Mouse (Mus musculus): ENCODE measurements around the gene Slc35d1. TPM values are rescaled to one million over a fixed set of nuclear protein-coding genes. Genes with fewer than 3 reads are reported as not detected.

The Slc35d1 gene
- polyA plus RNA-seq, 1 experiment from 2014 or later = 11.8 TPM

DNA sequence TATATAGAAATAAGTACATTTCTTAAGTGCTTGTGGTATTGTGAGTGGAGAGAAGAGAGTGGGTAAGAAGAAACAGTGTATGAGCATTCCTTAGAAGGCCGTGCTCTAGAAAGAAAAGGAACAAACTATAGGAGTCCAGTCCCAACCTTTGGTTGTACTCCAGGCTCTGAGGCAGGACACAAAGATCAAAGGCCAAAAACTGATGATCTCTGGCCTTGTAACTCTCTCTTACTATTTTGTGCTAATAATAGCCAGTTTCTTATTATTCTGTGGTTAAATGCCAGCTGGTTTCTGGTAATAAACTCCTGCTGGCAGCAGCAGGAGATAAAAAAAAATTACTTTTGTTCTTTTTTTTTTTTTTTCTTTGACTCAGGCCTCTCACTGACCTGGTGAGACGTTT is 17.2 kb upstream of the Slc35d1 start:
- Histone ChIP-seq H3K9ac (ENCODE audit: low read depth, low read length) (no peak overlapping the region), H3K4me1 (ENCODE audit: control insufficient read depth, insufficient read depth, low read length) (no peaks in the 10 kb centered on the region), H3K9me3 (ENCODE audit: control insufficient read depth, low read length) (peaks cover 7% of the 10 kb centered on the region; the same call in 1 of the 2 replicates), H3K27ac (ENCODE audit: low read depth, low read length) (no peak overlapping the region), H3K4me3 (ENCODE audit: low read length) (no peak overlapping the region), H3K36me3 (ENCODE audit: control insufficient read depth, insufficient read depth, low read length) (no peaks in the 10 kb centered on the region), H3K27me3 (ENCODE audit: control insufficient read depth, insufficient read depth, low read length) (no peaks in the 10 kb centered on the region), H3K4me2 (replicated peaks; ENCODE audit: low read depth, low read length) (no peak overlapping the region)
- no peak for ATAC-seq (ENCODE audit: low FRiP score, low TSS enrichment)
- 70% methylated on average over 2 of the region's 2 CpGs for WGBS

DNA sequence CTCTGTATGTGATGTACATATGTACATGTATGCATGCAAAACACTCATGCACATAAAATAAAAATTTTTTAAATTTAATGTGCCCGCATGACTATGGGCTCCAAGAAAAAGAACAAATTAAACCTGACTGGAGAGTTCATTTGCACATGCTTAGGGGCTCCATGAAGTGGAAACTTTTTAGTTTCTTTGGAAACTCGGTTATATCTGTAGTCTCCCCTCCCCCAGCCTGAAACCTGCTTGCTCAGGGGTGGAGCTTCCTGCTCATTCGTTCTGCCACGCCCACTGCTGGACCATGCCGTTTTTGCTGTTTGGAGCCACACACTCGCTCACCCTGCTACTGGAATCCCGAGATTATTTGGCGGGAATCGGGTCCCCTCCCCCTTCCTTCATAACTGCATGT is 7.9 kb upstream of the Slc35d1 start:
- Histone ChIP-seq H3K9me3 (ENCODE audit: control insufficient read depth, low read length) (no peaks in the 10 kb centered on the region), H3K4me1 (ENCODE audit: control insufficient read depth, insufficient read depth, low read length) (no peaks in the 10 kb centered on the region), H3K4me3 (ENCODE audit: low read length) (no peak overlapping the region), H3K36me3 (ENCODE audit: control insufficient read depth, insufficient read depth, low read length) (no peaks in the 10 kb centered on the region), H3K27me3 (ENCODE audit: control insufficient read depth, insufficient read depth, low read length) (no peaks in the 10 kb centered on the region), H3K4me2 (replicated peaks; ENCODE audit: low read depth, low read length) (no peak overlapping the region), H3K9ac (ENCODE audit: low read depth, low read length) (no peak overlapping the region), H3K27ac (ENCODE audit: low read depth, low read length) (no peak overlapping the region)
- WGBS = 54% methylated on average over 9 of the region's 9 CpGs
- no peak for ATAC-seq (ENCODE audit: low FRiP score, low TSS enrichment)

DNA sequence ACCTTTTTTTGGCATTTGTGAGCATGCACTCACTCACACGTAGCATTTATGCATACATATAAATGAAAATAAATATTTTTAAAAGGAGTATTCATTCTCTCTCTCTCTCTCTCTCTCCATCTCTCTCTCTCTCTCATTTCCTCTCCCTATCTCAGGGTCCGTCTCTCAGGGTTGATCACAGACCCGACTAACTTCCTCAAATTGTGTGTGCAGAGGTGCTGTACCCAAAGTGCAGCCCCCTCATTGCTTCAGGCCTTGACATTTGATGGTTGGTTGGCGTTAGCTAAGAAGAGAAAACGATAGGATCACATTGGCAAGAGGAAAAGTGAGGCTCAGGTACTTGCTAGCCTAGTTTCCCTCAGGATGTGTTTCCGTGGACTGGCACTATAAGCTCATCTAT is 6.8 kb upstream of the Slc35d1 start:
- Histone ChIP-seq H3K4me1 (ENCODE audit: control insufficient read depth, insufficient read depth, low read length) (no peaks in the 10 kb centered on the region), H3K36me3 (ENCODE audit: control insufficient read depth, insufficient read depth, low read length) (no peaks in the 10 kb centered on the region), H3K4me3 (ENCODE audit: low read length) (no peak overlapping the region), H3K27me3 (ENCODE audit: control insufficient read depth, insufficient read depth, low read length) (no peaks in the 10 kb centered on the region), H3K27ac (ENCODE audit: low read depth, low read length) (no peak overlapping the region), H3K4me2 (replicated peaks; ENCODE audit: low read depth, low read length) (no peak overlapping the region), H3K9ac (ENCODE audit: low read depth, low read length) (no peak overlapping the region), H3K9me3 (ENCODE audit: control insufficient read depth, low read length) (no peaks in the 10 kb centered on the region)
- 75% methylated on average over 6 of the region's 6 CpGs for WGBS
- ATAC-seq (ENCODE audit: low FRiP score, low TSS enrichment) = no peak

DNA sequence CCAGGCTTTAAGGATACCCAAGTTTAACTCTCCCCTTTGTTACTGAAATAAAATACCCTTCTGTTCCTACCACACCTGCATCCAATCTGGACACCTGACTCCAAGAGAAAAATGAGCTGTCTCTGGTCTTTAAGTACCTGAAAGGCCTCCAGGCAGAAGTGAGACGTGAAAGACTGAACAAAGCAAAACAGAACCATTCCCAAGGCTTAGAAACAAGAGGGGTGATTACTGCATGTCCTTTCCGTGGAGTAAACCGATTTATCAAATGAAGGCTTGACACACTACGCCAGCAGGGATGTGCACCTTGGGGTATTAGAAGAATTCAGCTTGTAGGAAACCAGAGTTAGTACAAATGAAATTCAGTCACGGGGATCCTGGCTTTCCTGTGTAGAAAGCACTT is 4.0 kb upstream of the Slc35d1 start:
- Histone ChIP-seq H3K27me3 (ENCODE audit: control insufficient read depth, insufficient read depth, low read length) (no peaks in the 10 kb centered on the region), H3K36me3 (ENCODE audit: control insufficient read depth, insufficient read depth, low read length) (no peaks in the 10 kb centered on the region), H3K9me3 (ENCODE audit: control insufficient read depth, low read length) (no peaks in the 10 kb centered on the region), H3K9ac (ENCODE audit: low read depth, low read length) (no peak overlapping the region), H3K27ac (ENCODE audit: low read depth, low read length) (no peak overlapping the region), H3K4me2 (replicated peaks; ENCODE audit: low read depth, low read length) (no peak overlapping the region), H3K4me3 (ENCODE audit: low read length) (no peak overlapping the region), H3K4me1 (ENCODE audit: control insufficient read depth, insufficient read depth, low read length) (peaks cover 5% of the 10 kb centered on the region; the same call in 1 of the 2 replicates)
- 64% methylated on average over 5 of the region's 5 CpGs for WGBS
- no peak for ATAC-seq (ENCODE audit: low FRiP score, low TSS enrichment)

DNA sequence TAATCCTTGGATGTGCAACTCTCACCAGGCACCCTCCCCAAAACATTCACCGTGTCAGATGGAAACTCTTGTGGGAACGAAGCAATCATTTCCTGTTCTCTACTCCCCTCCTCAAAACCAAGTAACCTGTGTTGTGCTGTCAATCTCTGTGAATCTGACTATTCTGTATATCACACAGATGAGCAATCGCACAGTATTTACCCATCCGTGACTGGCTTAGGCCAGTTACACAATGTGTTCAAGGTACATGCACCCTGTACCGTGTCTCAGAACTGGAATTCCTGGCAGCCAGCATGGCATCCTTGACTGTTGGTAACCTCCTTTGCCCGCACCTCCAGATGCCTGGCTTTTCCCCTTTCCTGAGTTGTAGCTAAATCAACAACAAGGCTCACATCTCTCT is 1.1 kb upstream of the Slc35d1 start:
- ATAC-seq (ENCODE audit: low FRiP score, low TSS enrichment) = no peak
- no peak overlapping the region for H3K4me3 ChIP-seq (ENCODE audit: low read length)
- peaks cover 9% of the 10 kb centered on the region; the same call in 1 of the 2 replicates for H3K4me1 ChIP-seq (ENCODE audit: control insufficient read depth, insufficient read depth, low read length)
- H3K27ac ChIP-seq (ENCODE audit: low read depth, low read length) = no peak overlapping the region
- no peaks in the 10 kb centered on the region for H3K9me3 ChIP-seq (ENCODE audit: control insufficient read depth, low read length)
- no peak overlapping the region for H3K4me2 ChIP-seq (replicated peaks; ENCODE audit: low read depth, low read length)
- H3K27me3 ChIP-seq (ENCODE audit: control insufficient read depth, insufficient read depth, low read length) = no peaks in the 10 kb centered on the region
- 79% methylated on average over 6 of the region's 6 CpGs for WGBS
- H3K36me3 ChIP-seq (ENCODE audit: control insufficient read depth, insufficient read depth, low read length) = peaks cover 3% of the 10 kb centered on the region; the same call in 1 of the 2 replicates
- no peak overlapping the region for H3K9ac ChIP-seq (ENCODE audit: low read depth, low read length)

DNA sequence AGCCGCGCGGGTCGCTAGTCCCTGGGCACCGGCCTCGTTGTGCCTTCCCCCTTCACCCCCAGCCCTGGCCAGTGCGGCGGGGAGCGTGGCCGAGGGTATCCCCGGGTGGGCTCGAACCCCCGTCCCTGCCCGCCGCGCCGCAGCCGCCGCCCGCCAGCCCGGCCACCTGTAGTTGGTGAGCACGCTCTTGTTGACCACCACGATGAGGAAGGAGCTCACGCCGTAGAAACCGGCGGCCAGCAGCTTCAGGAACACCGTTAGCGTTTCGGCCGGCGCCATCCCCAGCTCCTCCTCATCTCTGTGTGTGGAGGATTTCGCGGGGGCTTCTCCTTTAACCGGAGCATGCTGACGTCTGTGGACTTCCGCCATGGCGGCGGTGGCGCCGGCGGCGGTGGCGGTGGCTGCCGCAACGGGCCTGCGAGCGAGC is 453 bp downstream of the Slc35d1 start:
- no peaks in the 10 kb centered on the region for H3K27me3 ChIP-seq (ENCODE audit: control insufficient read depth, insufficient read depth, low read length)
- H3K36me3 ChIP-seq (ENCODE audit: control insufficient read depth, insufficient read depth, low read length) = peaks cover 11% of the 10 kb centered on the region
- WGBS = 0% methylated on average over 43 of the region's 48 CpGs
- H3K4me3 ChIP-seq (ENCODE audit: low read length) = peak overlapping the region; percentile 90
- H3K9me3 ChIP-seq (ENCODE audit: control insufficient read depth, low read length) = no peaks in the 10 kb centered on the region
- peak overlapping the region; percentile 98 for H3K27ac ChIP-seq (ENCODE audit: low read depth, low read length)
- peak overlapping the region; percentile 63 for H3K4me2 ChIP-seq (replicated peaks; ENCODE audit: low read depth, low read length)
- H3K4me1 ChIP-seq (ENCODE audit: control insufficient read depth, insufficient read depth, low read length) = peaks cover 9% of the 10 kb centered on the region; the same call in 1 of the 2 replicates
- peak overlapping the region; percentile 96 for H3K9ac ChIP-seq (ENCODE audit: low read depth, low read length)
- ATAC-seq (ENCODE audit: low FRiP score, low TSS enrichment) = peak; percentile 71

DNA sequence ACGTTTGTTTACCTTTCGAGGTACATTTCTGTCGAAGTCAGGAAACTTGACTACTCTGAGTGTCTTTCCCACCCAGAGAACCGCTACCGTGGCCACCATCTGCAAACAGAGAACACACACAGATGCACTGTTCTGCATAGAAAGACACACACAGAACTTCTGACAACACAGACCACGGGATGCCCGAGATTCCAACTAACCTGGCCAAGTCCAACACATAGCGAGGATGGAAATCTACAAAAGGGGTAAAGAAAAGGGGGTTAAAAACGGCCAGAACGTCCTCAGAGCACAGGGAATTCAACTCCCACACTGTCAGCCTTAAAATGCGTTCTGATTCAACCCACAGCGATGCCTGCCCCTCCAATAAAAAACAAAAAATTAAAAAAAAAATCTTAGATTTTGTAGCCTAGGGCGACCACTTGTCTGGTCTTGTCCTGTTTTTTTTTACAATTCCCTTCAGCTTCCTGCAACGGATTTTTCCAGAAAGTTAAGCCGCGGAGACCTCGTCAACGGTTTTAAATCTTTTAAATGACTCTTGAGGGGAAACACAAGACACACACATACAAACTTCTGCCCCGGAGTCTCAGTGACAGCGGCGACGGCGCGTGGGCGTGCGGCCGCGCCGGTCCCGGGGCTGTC is 986 bp downstream of the Slc35d1 start:
- Histone ChIP-seq H3K36me3 (ENCODE audit: control insufficient read depth, insufficient read depth, low read length) (peaks cover 16% of the 10 kb centered on the region), H3K27ac (ENCODE audit: low read depth, low read length) (peak overlapping the region; percentile 98), H3K27me3 (ENCODE audit: control insufficient read depth, insufficient read depth, low read length) (no peaks in the 10 kb centered on the region), H3K9ac (ENCODE audit: low read depth, low read length) (peak overlapping the region; percentile 96), H3K4me1 (ENCODE audit: control insufficient read depth, insufficient read depth, low read length) (peaks cover 9% of the 10 kb centered on the region; the same call in 1 of the 2 replicates), H3K4me3 (ENCODE audit: low read length) (peak overlapping the region; percentile 90), H3K9me3 (ENCODE audit: control insufficient read depth, low read length) (no peaks in the 10 kb centered on the region), H3K4me2 (replicated peaks; ENCODE audit: low read depth, low read length) (peak overlapping the region; percentile 63)
- ATAC-seq (ENCODE audit: low FRiP score, low TSS enrichment) = no peak
- WGBS = 2% methylated on average over 30 of the region's 30 CpGs

DNA sequence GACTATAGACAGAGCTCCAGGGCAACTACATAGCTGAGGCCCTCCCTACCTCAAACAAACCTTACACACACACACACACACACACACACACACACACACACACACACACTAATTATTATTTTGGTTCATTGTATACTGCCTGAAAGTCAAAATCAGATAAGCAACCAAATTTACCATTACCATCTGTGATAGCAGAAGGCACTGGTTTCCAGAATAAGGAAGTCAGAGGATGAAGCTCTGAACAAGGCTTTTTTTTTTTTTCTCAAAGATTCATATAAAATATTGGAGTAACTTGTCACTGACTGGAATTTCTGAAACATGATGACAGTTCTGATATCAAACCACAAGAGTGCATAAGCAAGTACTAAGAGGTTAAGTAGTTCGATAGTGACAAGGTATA is 6.4 kb downstream of the Slc35d1 start:
- Histone ChIP-seq H3K27ac (ENCODE audit: low read depth, low read length) (no peak overlapping the region), H3K9me3 (ENCODE audit: control insufficient read depth, low read length) (no peaks in the 10 kb centered on the region), H3K4me1 (ENCODE audit: control insufficient read depth, insufficient read depth, low read length) (peaks cover 4% of the 10 kb centered on the region; the same call in 1 of the 2 replicates), H3K9ac (ENCODE audit: low read depth, low read length) (no peak overlapping the region), H3K27me3 (ENCODE audit: control insufficient read depth, insufficient read depth, low read length) (no peaks in the 10 kb centered on the region), H3K4me2 (replicated peaks; ENCODE audit: low read depth, low read length) (no peak overlapping the region), H3K36me3 (ENCODE audit: control insufficient read depth, insufficient read depth, low read length) (peaks cover 37% of the 10 kb centered on the region), H3K4me3 (ENCODE audit: low read length) (no peak overlapping the region)
- no peak for ATAC-seq (ENCODE audit: low FRiP score, low TSS enrichment)
- WGBS = 87% methylated on average over 1 of the region's 1 CpGs

DNA sequence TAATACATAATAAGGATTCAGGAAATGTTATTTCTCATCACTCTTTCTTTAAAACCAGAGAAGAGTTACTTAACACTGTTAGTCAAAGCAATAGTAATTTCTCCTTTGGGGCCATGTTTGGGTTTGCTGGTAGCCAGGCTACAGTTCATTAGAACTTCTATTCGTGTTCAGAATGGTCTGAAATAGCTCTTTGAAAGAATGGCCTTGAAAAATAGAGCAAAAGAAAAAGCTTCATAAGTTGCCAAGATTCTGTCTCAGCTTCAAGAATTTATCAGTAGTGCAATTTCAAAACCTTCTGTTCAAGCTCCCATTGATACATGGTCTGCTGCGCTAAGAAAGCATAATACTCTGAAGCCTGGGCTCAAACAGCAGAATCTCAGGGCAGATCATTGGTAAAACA is 11.3 kb downstream of the Slc35d1 start:
- WGBS = 70% methylated on average over 2 of the region's 2 CpGs
- ATAC-seq (ENCODE audit: low FRiP score, low TSS enrichment) = no peak
- Histone ChIP-seq H3K9ac (ENCODE audit: low read depth, low read length) (no peak overlapping the region), H3K27me3 (ENCODE audit: control insufficient read depth, insufficient read depth, low read length) (no peaks in the 10 kb centered on the region), H3K27ac (ENCODE audit: low read depth, low read length) (no peak overlapping the region), H3K4me3 (ENCODE audit: low read length) (no peak overlapping the region), H3K4me2 (replicated peaks; ENCODE audit: low read depth, low read length) (no peak overlapping the region), H3K36me3 (ENCODE audit: control insufficient read depth, insufficient read depth, low read length) (peaks cover 34% of the 10 kb centered on the region; the same call in 1 of the 2 replicates), H3K9me3 (ENCODE audit: control insufficient read depth, low read length) (no peaks in the 10 kb centered on the region), H3K4me1 (ENCODE audit: control insufficient read depth, insufficient read depth, low read length) (no peaks in the 10 kb centered on the region)
